Mouse (Mus musculus) T-cell, adult 66 days (primary cell): ENCODE data around the gene Clvs2. TPM values are rescaled to one million over a fixed set of nuclear protein-coding genes. Genes with fewer than 3 reads are reported as not detected.

Source experiments
- total RNA-seq, 2 experiments: library from RNA; stranded (reverse); gene quantifications; 3 replicates in 1 of 2; 4 replicates in 1 of 2; pipeline ENCODE4 v1.2.4; 2023

The Clvs2 gene
- total RNA-seq = not detected

GRCm38 (mm10) chr10:33624131-33624879 lies at the start of gene Clvs2:
Gene Clvs2 (minus strand): TSS chr10:33624769.

Other genes with a start within 250 kb of the Clvs2 start
- not detected for gene Sult3a2, start 161.9 kb upstream of the Clvs2 start, total RNA-seq
- not detected for gene Sult3a1, start 233.0 kb upstream of the Clvs2 start, total RNA-seq